Mouse (Mus musculus) layer of hippocampus, postnatal 36 days (tissue): ENCODE results near the gene Alkbh3. TPM values are rescaled to one million over a fixed set of nuclear protein-coding genes. Genes with fewer than 3 reads are reported as not detected.

Source experiments
- DNase-seq, 2 experiments: peaks; one replicate each; pipeline ENCODE4 v3.0.0; 2022
- total RNA-seq, 2 experiments: library from RNA; stranded (reverse); gene quantifications; 2 replicates each; pipeline ENCODE4 v1.2.3; 2021

The Alkbh3 gene
- total RNA-seq, 2 experiments from 2014 or later = 21.5 to 29.7 TPM

GRCm38 (mm10) chr2:93992810-93993209, 17.8 kb downstream of the Alkbh3 start:
- DNase-seq = no peak

- peak; percentile 43 to 54 for DNase-seq
These were observed 18.3 kb downstream of the Alkbh3 start for GRCm38 (mm10) chr2:93992259-93992658.

- DNase-seq = no peak
These were observed 19.3 kb downstream of the Alkbh3 start for GRCm38 (mm10) chr2:93991336-93991735.

- DNase-seq = no peak
These were observed 22.2 kb downstream of the Alkbh3 start for GRCm38 (mm10) chr2:93988440-93988839.

GRCm38 (mm10) chr2:93982457-93983235, 28.0 kb downstream of the Alkbh3 start:
- no peak for DNase-seq

GRCm38 (mm10) chr2:93979249-93980120, 31.1 kb downstream of the Alkbh3 start:
- DNase-seq = no peak

- DNase-seq = peak in 1 of 2 experiments; percentile 58
These were observed 34.0 kb downstream of the Alkbh3 start for GRCm38 (mm10) chr2:93976436-93977252.

- DNase-seq = no peak
These were observed 34.8 kb downstream of the Alkbh3 start for GRCm38 (mm10) chr2:93975526-93976435.

GRCm38 (mm10) chr2:93975041-93975440, 35.6 kb downstream of the Alkbh3 start:
- no peak for DNase-seq

- DNase-seq = no peak
These were observed 39.0 kb downstream of the Alkbh3 start for GRCm38 (mm10) chr2:93971647-93972046.

- peak in 1 of 2 experiments; percentile 55 for DNase-seq
These were observed 46.0 kb downstream of the Alkbh3 start for GRCm38 (mm10) chr2:93964494-93965160.

- no peak for DNase-seq
These were observed 46.8 kb downstream of the Alkbh3 start for GRCm38 (mm10) chr2:93963802-93964201.

GRCm38 (mm10) chr2:93961716-93962115, 48.9 kb downstream of the Alkbh3 start:
- no peak for DNase-seq

- no peak for DNase-seq
These were observed 51.3 kb downstream of the Alkbh3 start for GRCm38 (mm10) chr2:93959346-93959745.

GRCm38 (mm10) chr2:93958216-93958615, 52.4 kb downstream of the Alkbh3 start:
- DNase-seq = no peak

GRCm38 (mm10) chr2:93957785-93958175, 52.8 kb downstream of the Alkbh3 start:
- no peak for DNase-seq

GRCm38 (mm10) chr2:93956908-93957784, 53.5 kb downstream of the Alkbh3 start, which contains the start of gene Gm13889:
TSS of gene Gm13889 (minus strand) at chr2:93957201.
- DNase-seq = peak; percentile 87 to 89

- DNase-seq = peak; percentile 71 to 76
These were observed 54.2 kb downstream of the Alkbh3 start for GRCm38 (mm10) chr2:93956331-93956801.

GRCm38 (mm10) chr2:93955886-93956285, 54.7 kb downstream of the Alkbh3 start:
- no peak for DNase-seq
